In the genomic region with DNA sequence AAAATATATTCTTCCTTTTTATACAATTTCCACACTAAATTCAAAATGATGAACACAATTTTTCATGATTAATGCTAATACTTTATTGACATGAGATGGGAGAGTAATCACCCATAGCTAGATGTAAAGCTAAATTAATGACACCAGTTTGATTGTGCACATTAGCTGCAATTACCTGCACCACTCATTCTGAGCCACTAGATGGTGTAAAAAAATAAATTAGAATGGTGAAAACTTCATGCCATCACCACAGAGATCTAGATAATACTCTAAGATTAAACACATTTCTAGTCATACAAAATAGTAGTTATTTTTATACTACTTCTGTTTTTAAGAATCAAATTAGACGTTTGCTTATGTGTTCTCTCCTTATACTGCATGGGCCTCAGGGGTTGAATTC, we compare ENCODE assay signal across 10 mouse cellular contexts.
DNase-seq lines count a peak whose midpoint lies in the region; ATAC-seq and TF ChIP-seq lines count a peak whose summit lies in the region.
"Had no signal": no experiment of that assay in that cellular context is flagged by ENCODE, and none has a peak within 500 bp of the region (broad histone marks: within the 10 kb centered on the region; RNA-seq: fewer than 3 reads in every experiment).

No protein-coding gene starts in this region.

- no peaks in the 10 kb centered on the region for H3K36me3 ChIP-seq in hindbrain, postnatal 0 days (ENCODE audit: insufficient read depth, low read length)
- H3K36me3 ChIP-seq in hindbrain, embryonic 10.5 days: no peaks in the 10 kb centered on the region
- no peaks in the 10 kb centered on the region for H3K36me3 ChIP-seq in lung, postnatal 0 days (ENCODE audit: insufficient read depth, low read length)
- no peaks in the 10 kb centered on the region for H3K36me3 ChIP-seq in neural tube, embryonic 15.5 days

- no peaks in the 10 kb centered on the region for H3K4me1 ChIP-seq in hindbrain, postnatal 0 days (ENCODE audit: insufficient read depth, low read length)
- H3K4me1 ChIP-seq in hindbrain, embryonic 10.5 days (replicated peaks): peaks cover 8% of the 10 kb centered on the region
- no peaks in the 10 kb centered on the region; the same call in 1 of the 2 replicates for H3K4me1 ChIP-seq in lung, postnatal 0 days (ENCODE audit: insufficient read depth, low read depth, low read length)
- peaks cover 8% of the 10 kb centered on the region for H3K4me1 ChIP-seq in neural tube, embryonic 15.5 days

- TF ChIP-seq CTCF in hindbrain, postnatal 0 days (IDR thresholded peaks at IDR 0.05; ENCODE audit: low read depth): peak; percentile 74
- peak; percentile 73 for TF ChIP-seq CTCF in lung, postnatal 0 days (IDR thresholded peaks at IDR 0.05)

- 9% methylated on average over 1 of the region's 1 CpGs for WGBS in hindbrain, postnatal 0 days
- WGBS in hindbrain, embryonic 10.5 days: 14% methylated on average over 1 of the region's 1 CpGs
- 3% methylated on average over 1 of the region's 1 CpGs for WGBS in lung, postnatal 0 days
- WGBS in neural tube, embryonic 15.5 days: 8% methylated on average over 1 of the region's 1 CpGs

- no peak overlapping the region for H3K27ac ChIP-seq in hindbrain, postnatal 0 days
- H3K27ac ChIP-seq in hindbrain, embryonic 10.5 days: no peak overlapping the region
- H3K27ac ChIP-seq in lung, postnatal 0 days (ENCODE audit: low read length): no peak overlapping the region
- no peak overlapping the region for H3K27ac ChIP-seq in neural tube, embryonic 15.5 days (replicated peaks)

- peak; percentile 72 for DNase-seq in hindbrain, postnatal 0 days (ENCODE audit: low spot score)
- no peak for DNase-seq in hindbrain, embryonic 10.5 days (ENCODE audit: low spot score)
- peak; percentile 52 for DNase-seq in lung, postnatal 0 days (ENCODE audit: low spot score)
- DNase-seq in lung, postnatal 10 days: no peak
- DNase-seq in NIH3T3 (ENCODE audit: low read depth): peak; percentile 68
- no peak for DNase-seq in cerebellum, postnatal 4 days (ENCODE audit: low spot score in 2 of 2)
- DNase-seq: gastrocnemius, postnatal 25 days; heart, postnatal 36 days had no signal

- H3K4me2 ChIP-seq in hindbrain, postnatal 0 days (ENCODE audit: low read depth, low read length): no peak overlapping the region
- no peak overlapping the region for H3K4me2 ChIP-seq in lung, postnatal 0 days (replicated peaks; ENCODE audit: low read depth, low read length)
- H3K4me2 ChIP-seq in neural tube, embryonic 15.5 days: no peak overlapping the region

- no peak for ATAC-seq in hindbrain, postnatal 0 days
- no peak for ATAC-seq in lung, postnatal 0 days
- ATAC-seq in megakaryocyte progenitor cell, adult 5-6 weeks (replicated peaks; ENCODE audit: poor library complexity): peak; percentile 50; the same call in 1 of the 2 replicates
- no peak for ATAC-seq in neural tube, embryonic 15.5 days (ENCODE audit: low FRiP score)

- H3K9me3 ChIP-seq in hindbrain, postnatal 0 days (ENCODE audit: low read length): no peaks in the 10 kb centered on the region
- H3K9me3 ChIP-seq in hindbrain, embryonic 10.5 days: no peaks in the 10 kb centered on the region
- H3K9me3 ChIP-seq in lung, postnatal 0 days (ENCODE audit: low read length): no peaks in the 10 kb centered on the region
- no peaks in the 10 kb centered on the region for H3K9me3 ChIP-seq in neural tube, embryonic 15.5 days (replicated peaks)

- no peak for TF ChIP-seq EP300 in lung, postnatal 0 days (IDR thresholded peaks at IDR 0.05)

- H3K27me3 ChIP-seq in hindbrain, postnatal 0 days (ENCODE audit: insufficient read depth, low read length): no peaks in the 10 kb centered on the region
- H3K27me3 ChIP-seq in hindbrain, embryonic 10.5 days (ENCODE audit: insufficient read depth, poor library complexity, severe bottlenecking): no peaks in the 10 kb centered on the region
- H3K27me3 ChIP-seq in lung, postnatal 0 days (replicated peaks; ENCODE audit: insufficient read depth, low read length): no peaks in the 10 kb centered on the region
- H3K27me3 ChIP-seq in neural tube, embryonic 15.5 days (replicated peaks): no peaks in the 10 kb centered on the region

- no peak overlapping the region for H3K9ac ChIP-seq in hindbrain, postnatal 0 days (replicated peaks; ENCODE audit: low read length)
- H3K9ac ChIP-seq in lung, postnatal 0 days (replicated peaks; ENCODE audit: low read depth): no peak overlapping the region
- no peak overlapping the region for H3K9ac ChIP-seq in neural tube, embryonic 15.5 days (replicated peaks)

- no peak overlapping the region for H3K4me3 ChIP-seq in hindbrain, postnatal 0 days (ENCODE audit: low read length)
- no peak overlapping the region for H3K4me3 ChIP-seq in hindbrain, embryonic 10.5 days
- no peak overlapping the region for H3K4me3 ChIP-seq in lung, postnatal 0 days (ENCODE audit: low read depth, low read length)
- no peak overlapping the region for H3K4me3 ChIP-seq in neural tube, embryonic 15.5 days (replicated peaks)

Comparison
In these comparisons a context has a peak if more than half of its experiments do, and no peak if none do; other contexts are left out.
1. DNase-seq: peak in hindbrain, postnatal 0 days (single experiment), lung, postnatal 0 days (single experiment) and NIH3T3 (single experiment); none in hindbrain, embryonic 10.5 days (single experiment), lung, postnatal 10 days (single experiment) and cerebellum, postnatal 4 days (0 of 2).